Mouse (Mus musculus) heart, adult 10 weeks (tissue): ENCODE measurements around the gene Olfr1242. TPM values are rescaled to one million over a fixed set of nuclear protein-coding genes. Genes with fewer than 3 reads are reported as not detected.

Experiments used
- polyA plus RNA-seq: library from polyadenylated mRNA; stranded (reverse); fragments of 350-450 nt; fragmentation: Illumina TruSeq; extraction: RNeasy Lipid Tissue Mini Kit (QIAGEN cat#74804); gene quantifications from one replicate; pipeline ENCODE4 v1.2.3, GENCODE M21; 2014; ENCODE audit warnings: low read depth, low replicate concordance

Olfr1242 gene
- not detected for polyA plus RNA-seq

GRCm38 (mm10) chr2:89498235-89498634, at the start of gene Olfr1242:
Olfr1242 (minus strand) TSS chr2:89498335.

GRCm38 (mm10) chr2:89531387-89531786, 33.3 kb upstream of the Olfr1242 start, which contains the start of gene Olfr1243:
Olfr1243 (minus strand) TSS chr2:89531487.

GRCm38 (mm10) chr2:89487026-89487425, 11.1 kb downstream of the Olfr1242 start, which contains the start of gene Olfr1241:
Olfr1241 (minus strand) TSS chr2:89487126.

GRCm38 (mm10) chr2:89442900-89443299, 55.2 kb downstream of the Olfr1242 start, which contains the start of gene Olfr1240:
Olfr1240 (minus strand) TSS chr2:89443000.

Other genes starting within 250 kb of the Olfr1242 start
- not detected for gene Olfr1228, start 244.3 kb downstream of the Olfr1242 start, polyA plus RNA-seq
- not detected for gene Olfr1229, start 210.3 kb downstream of the Olfr1242 start, polyA plus RNA-seq
- not detected for gene Olfr1230, start 201.1 kb downstream of the Olfr1242 start, polyA plus RNA-seq
- gene Olfr1231, start 191.3 kb downstream of the Olfr1242 start, polyA plus RNA-seq: not detected
- not detected for gene Olfr1232, start 168.7 kb downstream of the Olfr1242 start, polyA plus RNA-seq
- not detected for gene Olfr1233, start 155.9 kb downstream of the Olfr1242 start, polyA plus RNA-seq
- gene Olfr1234, start 133.5 kb downstream of the Olfr1242 start, polyA plus RNA-seq: not detected
- gene Olfr1238, start 88.7 kb downstream of the Olfr1242 start, polyA plus RNA-seq: not detected
- not detected for gene Olfr1239, start 77.9 kb downstream of the Olfr1242 start, polyA plus RNA-seq
- not detected for gene Olfr1240, start 55.3 kb downstream of the Olfr1242 start, polyA plus RNA-seq
- gene Olfr1241, start 11.2 kb downstream of the Olfr1242 start, polyA plus RNA-seq: not detected
- not detected for gene Olfr1243, start 33.2 kb upstream of the Olfr1242 start, polyA plus RNA-seq
- gene Olfr1245, start 80.1 kb upstream of the Olfr1242 start, polyA plus RNA-seq: not detected
- gene Olfr1246, start 94.8 kb upstream of the Olfr1242 start, polyA plus RNA-seq: not detected
- not detected for gene Olfr1247, start 115.8 kb upstream of the Olfr1242 start, polyA plus RNA-seq
- not detected for gene Olfr1248, start 119.9 kb upstream of the Olfr1242 start, polyA plus RNA-seq
- not detected for gene Olfr1249, start 136.6 kb upstream of the Olfr1242 start, polyA plus RNA-seq
- not detected for gene Olfr1250, start 163.1 kb upstream of the Olfr1242 start, polyA plus RNA-seq
- not detected for gene Olfr1251, start 173.6 kb upstream of the Olfr1242 start, polyA plus RNA-seq
- gene Olfr1252, start 226.7 kb upstream of the Olfr1242 start, polyA plus RNA-seq: not detected